Comparison of ENCODE assay signal across 22 mouse cellular contexts in the genomic region with DNA sequence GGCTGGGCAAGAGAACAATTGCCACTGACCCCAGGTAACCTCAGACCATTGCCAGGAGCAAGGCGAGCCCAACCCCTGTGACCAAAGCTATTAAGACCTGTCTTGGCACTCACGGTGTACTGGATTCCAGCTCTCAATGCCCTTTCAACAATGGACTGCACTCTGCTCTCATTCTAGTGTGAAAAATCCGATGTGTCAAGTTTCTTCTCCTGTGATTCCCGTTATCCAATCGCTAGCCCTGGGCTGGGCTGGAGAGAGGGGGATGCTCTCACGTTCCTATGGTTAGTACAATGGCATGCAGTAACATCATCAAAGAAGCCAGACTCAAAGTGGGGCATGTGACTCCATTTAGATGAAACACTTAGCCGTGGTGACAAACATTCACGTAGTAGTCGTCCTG. TPM values are rescaled to one million over a fixed set of nuclear protein-coding genes. Genes with fewer than 3 reads are reported as not detected.
DNase-seq lines count a peak whose midpoint lies in the region; ATAC-seq and TF ChIP-seq lines count a peak whose summit lies in the region.
"Had no signal": no experiment of that assay in that cellular context is flagged by ENCODE, and none has a peak within 500 bp of the region (broad histone marks: within the 10 kb centered on the region; RNA-seq: fewer than 3 reads in every experiment).

No protein-coding gene starts in this region.

- TF ChIP-seq EP300 in heart, postnatal 0 days (IDR thresholded peaks at IDR 0.05; ENCODE audit: low read depth) = no peak

- no peaks in the 10 kb centered on the region for H3K79me3 ChIP-seq in C2C12 (ENCODE audit: low read depth)

- no peak overlapping the region for H3K4me2 ChIP-seq in heart, postnatal 0 days (ENCODE audit: low read depth, low read length)
- H3K4me2 ChIP-seq: forebrain, embryonic 12.5 days; hindbrain, embryonic 12.5 days; intestine, embryonic 15.5 days; limb, embryonic 12.5 days; liver, embryonic 12.5 days; lung, embryonic 14.5 days; neural tube, embryonic 13.5 days had no signal

- DNase-seq in heart, postnatal 0 days (ENCODE audit: low spot score) = peak; percentile 15
- DNase-seq in heart, postnatal 36 days = no peak
- peak; percentile 54 for DNase-seq in kidney, adult 2 months
- DNase-seq in kidney, postnatal 10 days = no peak
- DNase-seq in Muller cell, postnatal 12 days (ENCODE audit: inconsistent ontology term) = peak; percentile 81
- no peak for DNase-seq in B cell, adult 2 months
- DNase-seq in adrenal gland, postnatal 25 days = no peak
- DNase-seq: adrenal gland, postnatal 14 days; cerebellum, adult 11-12 months; cerebellum, postnatal 25 days; lung, embryonic 14.5 days; midbrain, embryonic 14.5 days; right cerebral cortex, postnatal 14 days had no signal

- no peak for TF ChIP-seq POLR2A in kidney, adult 2 months (IDR thresholded peaks at IDR 0.05; ENCODE audit: low read depth, low read length)

- no peak overlapping the region; the same call in 1 of the 2 replicates for H3K27ac ChIP-seq in heart, postnatal 0 days (ENCODE audit: low read depth)
- H3K27ac ChIP-seq in kidney, adult 2 months (ENCODE audit: insufficient read depth, low read depth, low read length) = no peak overlapping the region
- H3K27ac ChIP-seq: forebrain, embryonic 12.5 days; hindbrain, embryonic 12.5 days; intestine, embryonic 15.5 days; limb, embryonic 12.5 days; liver, embryonic 12.5 days; neural tube, embryonic 13.5 days had no signal

- H3K9me3 ChIP-seq in heart, postnatal 0 days (replicated peaks; ENCODE audit: control insufficient read depth, low read length) = peaks cover 4% of the 10 kb centered on the region
- H3K9me3 ChIP-seq: forebrain, embryonic 12.5 days; hindbrain, embryonic 12.5 days; intestine, embryonic 15.5 days; limb, embryonic 12.5 days; liver, embryonic 12.5 days; neural tube, embryonic 13.5 days had no signal

- no peaks in the 10 kb centered on the region for H3K4me1 ChIP-seq in heart, postnatal 0 days (ENCODE audit: control insufficient read depth, insufficient read depth)
- no peaks in the 10 kb centered on the region; the same call in 1 of the 2 replicates for H3K4me1 ChIP-seq in kidney, adult 2 months (ENCODE audit: control insufficient read depth, insufficient read depth, low read length)
- H3K4me1 ChIP-seq: hindbrain, embryonic 12.5 days; intestine, embryonic 15.5 days; limb, embryonic 12.5 days had no signal

- H3K79me2 ChIP-seq in C2C12 (ENCODE audit: control insufficient read depth, insufficient read depth) = no peaks in the 10 kb centered on the region

- ATAC-seq in heart, postnatal 0 days (ENCODE audit: insufficient read depth, low read depth) = peak; percentile 69; the same call in 1 of the 2 replicates
- ATAC-seq: CD4-positive, CD25-positive, alpha-beta regulatory T cell, adult 4 months; intestine, embryonic 15.5 days; liver, embryonic 12.5 days had no signal

- TF ChIP-seq CTCF in heart, postnatal 0 days (IDR thresholded peaks at IDR 0.05; ENCODE audit: low read depth) = no peak
- no peak for TF ChIP-seq CTCF in kidney, adult 2 months (conservative IDR thresholded peaks at IDR 0.05; ENCODE audit: insufficient read depth, insufficient read length, low read depth, low read length)
- TF ChIP-seq CTCF in C2C12 (IDR thresholded peaks at IDR 0.05; ENCODE audit: control insufficient read depth, insufficient read depth, insufficient read length) = no peak

- H3K9ac ChIP-seq in heart, postnatal 0 days (replicated peaks; ENCODE audit: low read depth, low read length) = no peak overlapping the region
- H3K9ac ChIP-seq: forebrain, embryonic 12.5 days; hindbrain, embryonic 12.5 days; intestine, embryonic 15.5 days; limb, embryonic 12.5 days; liver, embryonic 12.5 days; lung, embryonic 14.5 days; neural tube, embryonic 13.5 days had no signal

- WGBS in heart, postnatal 0 days = 32% methylated on average over 9 of the region's 9 CpGs
- 35% methylated on average over 9 of the region's 9 CpGs for WGBS in kidney, adult 2 months

- H3K4me3 ChIP-seq in heart, postnatal 0 days (ENCODE audit: low read depth, low read length) = no peak overlapping the region
- H3K4me3 ChIP-seq in kidney, adult 2 months (ENCODE audit: insufficient read depth, low read depth, low read length) = no peak overlapping the region
- H3K4me3 ChIP-seq in C2C12 (ENCODE audit: insufficient read depth, poor library complexity, severe bottlenecking) = no peak overlapping the region
- H3K4me3 ChIP-seq: forebrain, embryonic 12.5 days; hindbrain, embryonic 12.5 days; intestine, embryonic 15.5 days; limb, embryonic 12.5 days; liver, embryonic 12.5 days; neural tube, embryonic 13.5 days had no signal

- intact Hi-C loops in heart, postnatal 36 days (cut with DNase I) = no loop called here

- no peak overlapping the region for H3ac ChIP-seq in C2C12 (ENCODE audit: control insufficient read depth, insufficient read length, low read depth)

- 0 out of 2 replicates have a peak, but pooled peaks cover 5% of the 10 kb centered on the region for H3K27me3 ChIP-seq in heart, postnatal 0 days (ENCODE audit: control insufficient read depth, insufficient read depth, low read length)
- H3K27me3 ChIP-seq in kidney, adult 2 months (replicated peaks; ENCODE audit: control insufficient read depth, insufficient read depth, low read length) = no peaks in the 10 kb centered on the region
- peaks cover 8% of the 10 kb centered on the region for H3K27me3 ChIP-seq in C2C12 (ENCODE audit: control insufficient read depth, insufficient read depth, insufficient read length)
- H3K27me3 ChIP-seq: forebrain, embryonic 12.5 days; hindbrain, embryonic 12.5 days; intestine, embryonic 15.5 days; limb, embryonic 12.5 days; neural tube, embryonic 13.5 days had no signal

- H3K36me3 ChIP-seq in heart, postnatal 0 days (replicated peaks; ENCODE audit: control insufficient read depth, insufficient read depth, low read length) = no peaks in the 10 kb centered on the region
- H3K36me3 ChIP-seq in kidney, adult 2 months (ENCODE audit: control insufficient read depth, insufficient read depth, low read length) = no peaks in the 10 kb centered on the region
- no peaks in the 10 kb centered on the region for H3K36me3 ChIP-seq in C2C12 (ENCODE audit: control insufficient read depth, insufficient read depth)
- H3K36me3 ChIP-seq: forebrain, embryonic 12.5 days; hindbrain, embryonic 12.5 days; intestine, embryonic 15.5 days; limb, embryonic 12.5 days; liver, embryonic 12.5 days; neural tube, embryonic 13.5 days had no signal

TF ChIP-seq in C2C12, 6 proteins besides CTCF, POLR2A, EP300 and RAD21:
- no peak for TF ChIP-seq FOSL1 (IDR thresholded peaks at IDR 0.05; ENCODE audit: insufficient read depth, low read length, poor library complexity, severe bottlenecking)
- TF ChIP-seq MYOD1 (IDR thresholded peaks at IDR 0.05; ENCODE audit: control insufficient read depth, insufficient read length, low read depth) = no peak
- TF ChIP-seq USF1 (IDR thresholded peaks at IDR 0.05; ENCODE audit: low read depth) = peak; percentile 61
- TF ChIP-seq CEBPB (IDR thresholded peaks at IDR 0.05; ENCODE audit: low read depth) = no peak
- TF ChIP-seq MAX (IDR thresholded peaks at IDR 0.05) = no peak
- no peak for TF ChIP-seq MYOG (IDR thresholded peaks at IDR 0.05; ENCODE audit: control insufficient read depth, extremely low read depth, insufficient read length)

RNA-seq across cellular contexts. Expression of a gene that starts 41.0 kb away (rescaled TPM):
- 21.5 and 32.7 TPM in 2 replicates for total RNA-seq in heart, postnatal 0 days (2014; rRNA removed; ENCODE audit: low replicate concordance)
- 7.1 and 7.6 TPM in 2 replicates for polyA plus RNA-seq in heart, postnatal 0 days (2015; fragmentation: Nextera tagmentation; extraction: Ambion mirVana)
- total RNA-seq in heart, postnatal 36 days (2021) = 10 to 100 TPM; 38.3 to 42.7 TPM
- 13.5 and 14.1 TPM in 2 replicates for polyA plus RNA-seq in kidney, adult 2 months (2012; rRNA removed)
- 13.9 TPM for polyA plus RNA-seq in C2C12 (2012; fragmentation: generic; extraction: Trizol)
- 77.9 and 100 TPM in 2 replicates for total RNA-seq in adrenal gland, postnatal 25 days (2021)

RNA-seq across cellular contexts. Expression of a gene that starts 49.7 kb away (rescaled TPM):
- 2.3 TPM in 1 of 2 replicates, not detected in the other for total RNA-seq in heart, postnatal 0 days (2014; rRNA removed; ENCODE audit: low replicate concordance)
- polyA plus RNA-seq in heart, postnatal 0 days (2015; fragmentation: Nextera tagmentation; extraction: Ambion mirVana) = 0.12 and 0.38 TPM in 2 replicates
- total RNA-seq in heart, postnatal 36 days (2021) = under 1 TPM; 0.27 to 0.92 TPM
- polyA plus RNA-seq in kidney, adult 2 months (2012; rRNA removed) = 24.2 and 28.8 TPM in 2 replicates
- 0.22 TPM for polyA plus RNA-seq in C2C12 (2012; fragmentation: generic; extraction: Trizol)
- total RNA-seq in adrenal gland, postnatal 25 days (2021) = not detected in 2 replicates
- total RNA-seq: adrenal gland, postnatal 14 days had no signal
- polyA plus RNA-seq: spleen, adult 2 months had no signal

Comparison
In these comparisons a context has a peak if more than half of its experiments do, and no peak if none do; other contexts are left out.
1. DNase-seq: peak in heart, postnatal 0 days (single experiment), kidney, adult 2 months (single experiment) and Muller cell, postnatal 12 days (single experiment); none in heart, postnatal 36 days (0 of 2), kidney, postnatal 10 days (single experiment), B cell, adult 2 months (0 of 2) and adrenal gland, postnatal 25 days (single experiment).